Mouse (Mus musculus) forebrain, embryonic 10.5 days (tissue): ENCODE results near the gene Tm2d1. TPM values are rescaled to one million over a fixed set of nuclear protein-coding genes. Genes with fewer than 3 reads are reported as not detected.

Experiments
- DNase-seq: peaks from one replicate; pipeline ENCODE4 v3.0.0-alpha.2; 2017; ENCODE audit warnings: low spot score; ENCODE audit errors: extremely low spot score
- H3K27ac ChIP-seq: fragments of 300-500 bp; sonication (generic); 2 replicates; pipeline ENCODE4 v1.5.1; 2016; ENCODE audit warnings: mild to moderate bottlenecking
- H3K27me3 ChIP-seq: fragments of 300-500 bp; sonication (generic); 2 replicates; pipeline ENCODE4 v1.6.1; 2016; ENCODE audit warnings: mild to moderate bottlenecking; ENCODE audit not compliant: poor library complexity, severe bottlenecking
- H3K36me3 ChIP-seq: fragments of 300-500 bp; sonication (generic); replicated peaks from 2 replicates; pipeline ENCODE4 v1.6.1; 2016; ENCODE audit warnings: mild to moderate bottlenecking, moderate library complexity
- H3K4me1 ChIP-seq: fragments of 300-500 bp; sonication (generic); 2 replicates; pipeline ENCODE4 v1.6.1; 2016
- H3K4me3 ChIP-seq: fragments of 300-500 bp; sonication (generic); 2 replicates; pipeline ENCODE4 v1.5.1; 2016; ENCODE audit warnings: mild to moderate bottlenecking, moderate library complexity
- H3K9me3 ChIP-seq: fragments of 300-500 bp; sonication (generic); 2 replicates; pipeline ENCODE4 v1.6.1; 2016; ENCODE audit warnings: mild to moderate bottlenecking, moderate library complexity
- WGBS: fragments of 180-500 bp; shearing (Covaris S2); methylation state at CpG from one replicate; pipeline ENCODE4 v1.1.7; 2016; 5-methylcytosine and 5-hydroxymethylcytosine counted together
- polyA plus RNA-seq: library from polyadenylated mRNA; unstranded; fragments of >200 nt; fragmentation: Nextera tagmentation; extraction: Ambion mirVana; gene quantifications from 2 replicates; pipeline ENCODE4 v1.2.1, GENCODE M21; 2016

Tm2d1 gene
- polyA plus RNA-seq, 1 experiment from 2014 or later, result 64.3 TPM

DNA sequence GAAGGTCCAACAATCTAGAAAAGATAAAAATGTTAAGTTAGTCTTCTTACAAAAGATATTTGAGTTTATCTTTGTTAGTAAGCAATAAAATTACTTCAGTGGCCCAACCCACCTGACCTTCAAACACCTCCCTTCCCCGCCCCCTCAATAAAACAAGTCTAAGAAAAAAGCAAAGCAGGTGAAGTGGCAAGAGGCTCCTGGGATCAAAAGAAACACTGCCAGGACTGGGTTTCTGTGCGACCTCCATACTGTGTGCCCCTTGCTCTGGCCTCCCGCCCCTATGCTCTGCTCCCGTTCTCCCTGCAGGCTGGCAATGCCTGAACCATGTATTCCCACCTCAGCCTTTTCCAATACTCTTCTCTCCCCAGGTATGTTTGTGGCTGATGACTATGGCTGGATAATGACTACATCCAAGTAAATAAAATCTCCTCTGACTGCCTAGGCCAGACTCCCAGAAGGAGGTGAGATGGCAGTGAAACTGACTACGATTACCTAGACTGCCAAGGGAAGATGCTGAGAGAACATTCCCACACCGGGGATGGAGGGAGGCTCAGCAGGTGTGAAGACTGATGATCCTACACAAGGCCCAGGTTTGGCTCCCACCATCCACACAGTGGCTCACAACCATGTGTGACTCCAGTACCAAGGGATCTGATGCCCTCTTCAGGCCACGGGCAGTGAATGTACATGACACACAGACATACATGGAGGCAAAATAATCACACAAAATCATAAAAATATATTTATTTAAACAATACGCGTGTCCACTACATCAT lies 24.9 kb downstream of the Tm2d1 start:
- no peaks in the 10 kb centered on the region for H3K4me1 ChIP-seq
- H3K27ac ChIP-seq, result no peak overlapping the region
- H3K4me3 ChIP-seq, result no peak overlapping the region
- no peaks in the 10 kb centered on the region for H3K27me3 ChIP-seq
- H3K9me3 ChIP-seq, result no peaks in the 10 kb centered on the region
- WGBS, result 95% methylated on average over 9 of the region's 9 CpGs
- peaks cover 63% of the 10 kb centered on the region for H3K36me3 ChIP-seq
- no peak for DNase-seq

GRCm38 (mm10) chr4:98348580-98348979 lies 34.5 kb downstream of the Tm2d1 start:
- DNase-seq, result no peak
- Histone ChIP-seq H3K9me3 (no peaks in the 10 kb centered on the region), H3K27ac (no peak overlapping the region), H3K27me3 (no peaks in the 10 kb centered on the region), H3K4me1 (no peaks in the 10 kb centered on the region), H3K36me3 (peaks cover 3% of the 10 kb centered on the region; the same call in 1 of the 2 replicates), H3K4me3 (no peak overlapping the region)
- WGBS, result 92% methylated on average over 5 of the region's 5 CpGs

- 93% methylated on average over 10 of the region's 10 CpGs for WGBS
These were observed 37.3 kb downstream of the Tm2d1 start for GRCm38 (mm10) chr4:98345783-98346182.

GRCm38 (mm10) chr4:98339992-98340564 lies 43.0 kb downstream of the Tm2d1 start:
- Histone ChIP-seq H3K4me1 (peaks cover 16% of the 10 kb centered on the region), H3K27me3 (no peaks in the 10 kb centered on the region), H3K36me3 (no peaks in the 10 kb centered on the region), H3K4me3 (no peak overlapping the region), H3K9me3 (no peaks in the 10 kb centered on the region), H3K27ac (no peak overlapping the region)
- DNase-seq, result no peak
- WGBS, result 86% methylated on average over 10 of the region's 10 CpGs

More at GRCm38 (mm10) chr4:98345783-98346182, 37.3 kb downstream of the Tm2d1 start:
- H3K27ac ChIP-seq, result no peak overlapping the region
- H3K36me3 ChIP-seq, result no peaks in the 10 kb centered on the region
- no peaks in the 10 kb centered on the region for H3K4me1 ChIP-seq
- no peak for DNase-seq
- no peaks in the 10 kb centered on the region for H3K27me3 ChIP-seq
- no peak overlapping the region for H3K4me3 ChIP-seq
- H3K9me3 ChIP-seq, result no peaks in the 10 kb centered on the region

GRCm38 (mm10) chr4:98338636-98339630 lies 44.2 kb downstream of the Tm2d1 start:
- Histone ChIP-seq H3K27me3 (no peaks in the 10 kb centered on the region), H3K4me3 (no peak overlapping the region), H3K9me3 (no peaks in the 10 kb centered on the region), H3K27ac (no peak overlapping the region), H3K36me3 (no peaks in the 10 kb centered on the region), H3K4me1 (peaks cover 16% of the 10 kb centered on the region)
- no peak for DNase-seq
- 78% methylated on average over 14 of the region's 14 CpGs for WGBS

DNA sequence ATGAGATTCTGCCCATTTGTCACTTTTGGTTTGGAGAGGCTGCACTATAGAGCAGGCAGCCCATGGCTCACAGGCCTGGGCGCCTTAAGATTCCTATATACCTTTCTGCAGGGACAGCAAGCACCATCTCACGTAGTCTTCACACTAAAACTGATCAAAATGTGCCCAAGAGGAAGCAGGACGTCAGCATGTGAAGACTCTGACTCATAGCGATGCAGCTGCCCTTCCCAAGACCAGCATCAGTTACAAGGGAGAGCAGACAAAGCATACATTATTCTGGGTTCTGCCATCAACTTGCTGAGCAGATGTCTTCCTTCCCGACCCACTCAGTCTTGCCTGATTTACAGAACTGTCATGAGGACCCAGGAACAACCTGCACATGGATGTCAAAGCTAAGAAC lies 45.9 kb downstream of the Tm2d1 start:
- WGBS, result 75% methylated on average over 5 of the region's 5 CpGs
- Histone ChIP-seq H3K4me3 (no peak overlapping the region), H3K27ac (no peak overlapping the region), H3K9me3 (no peaks in the 10 kb centered on the region), H3K27me3 (no peaks in the 10 kb centered on the region), H3K4me1 (peaks cover 16% of the 10 kb centered on the region), H3K36me3 (no peaks in the 10 kb centered on the region)
- DNase-seq, result no peak

DNA sequence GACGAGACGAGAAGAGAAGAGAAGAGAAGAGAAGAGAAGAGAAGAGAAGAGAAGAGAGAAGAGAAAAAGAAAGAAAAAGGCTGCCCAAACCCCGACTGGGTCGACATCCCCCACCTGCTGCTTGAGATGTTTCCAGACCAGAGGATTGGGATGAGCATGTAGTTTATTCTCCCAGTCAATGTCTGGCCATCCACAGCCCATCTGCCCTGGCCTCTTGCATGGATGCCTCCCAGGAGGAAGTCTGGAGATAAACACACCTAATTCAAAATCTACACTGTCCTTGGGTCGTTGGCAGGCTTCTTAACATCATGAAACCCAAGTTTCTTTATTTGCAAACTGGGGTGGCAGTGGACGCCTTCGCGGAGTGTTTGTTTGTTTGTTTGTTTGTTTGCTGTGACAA lies 47.4 kb downstream of the Tm2d1 start:
- Histone ChIP-seq H3K4me3 (no peak overlapping the region), H3K4me1 (peaks cover 16% of the 10 kb centered on the region), H3K36me3 (no peaks in the 10 kb centered on the region), H3K9me3 (no peaks in the 10 kb centered on the region), H3K27ac (no peak overlapping the region), H3K27me3 (no peaks in the 10 kb centered on the region)
- no peak for DNase-seq
- 90% methylated on average over 8 of the region's 8 CpGs for WGBS

- Histone ChIP-seq H3K27me3 (peaks cover 23% of the 10 kb centered on the region), H3K4me1 (peaks cover 24% of the 10 kb centered on the region), H3K9me3 (no peaks in the 10 kb centered on the region), H3K27ac (peak overlapping the region; percentile 88), H3K36me3 (no peaks in the 10 kb centered on the region), H3K4me3 (peak overlapping the region; percentile 53)
- peak; percentile 90 for DNase-seq
- under 1% methylated on average over 29 of the region's 29 CpGs for WGBS
These were observed 60.9 kb downstream of the Tm2d1 start for GRCm38 (mm10) chr4:98322223-98322622.

- DNase-seq, result peak; percentile 58
- Histone ChIP-seq H3K27ac (peak overlapping the region; percentile 88), H3K9me3 (no peaks in the 10 kb centered on the region), H3K27me3 (peaks cover 23% of the 10 kb centered on the region), H3K4me3 (peak overlapping the region; percentile 53), H3K4me1 (peaks cover 24% of the 10 kb centered on the region), H3K36me3 (no peaks in the 10 kb centered on the region)
- 3% methylated on average over 18 of the region's 18 CpGs for WGBS
These were observed 61.6 kb downstream of the Tm2d1 start for GRCm38 (mm10) chr4:98321371-98322111.

GRCm38 (mm10) chr4:98318769-98319168 lies 64.3 kb downstream of the Tm2d1 start:
- Histone ChIP-seq H3K4me3 (no peak overlapping the region), H3K27me3 (peaks cover 23% of the 10 kb centered on the region), H3K36me3 (no peaks in the 10 kb centered on the region), H3K9me3 (no peaks in the 10 kb centered on the region), H3K4me1 (peaks cover 24% of the 10 kb centered on the region), H3K27ac (no peak overlapping the region)
- 83% methylated on average over 3 of the region's 3 CpGs for WGBS
- DNase-seq, result no peak

DNA sequence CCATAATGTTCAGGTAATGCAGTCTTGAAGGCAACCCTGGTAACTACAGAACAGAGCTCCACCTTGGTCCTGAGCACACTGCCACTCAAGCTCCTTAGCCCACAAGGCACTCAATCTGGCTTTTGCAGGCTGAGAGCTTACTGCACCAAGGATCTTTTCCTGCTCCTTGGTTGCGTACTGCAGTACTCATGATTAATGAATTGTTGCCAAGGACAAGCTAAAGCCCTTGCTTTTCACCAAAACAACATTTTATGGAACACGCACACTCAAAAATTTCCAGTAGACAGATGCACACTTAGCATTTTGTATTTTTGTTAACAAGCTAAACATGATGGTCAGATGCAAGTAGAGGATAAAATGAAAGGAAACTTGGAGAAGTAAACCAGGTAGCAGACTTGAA lies 66.0 kb downstream of the Tm2d1 start:
- WGBS, result 89% methylated on average over 2 of the region's 2 CpGs
- Histone ChIP-seq H3K9me3 (no peaks in the 10 kb centered on the region), H3K4me1 (peaks cover 18% of the 10 kb centered on the region), H3K27me3 (peaks cover 23% of the 10 kb centered on the region), H3K4me3 (no peak overlapping the region), H3K27ac (no peak overlapping the region), H3K36me3 (no peaks in the 10 kb centered on the region)
- DNase-seq, result no peak
